Mouse (Mus musculus) megakaryocyte-erythroid progenitor cell, adult 5-6 weeks (primary cell): Measurements from ENCODE around the gene 2410004B18Rik. TPM values are rescaled to one million over a fixed set of nuclear protein-coding genes. Genes with fewer than 3 reads are reported as not detected.
"Not testable (repeated sequence)": the region's sequence is repeated elsewhere in the genome, so short reads cannot be mapped to it uniquely, and the experiment has no call there.

Experiments
- ATAC-seq: replicated peaks from 2 replicates; pipeline ENCODE4 v1.8.0; 2016; ENCODE audit warnings: mild to moderate bottlenecking, inconsistent platforms; ENCODE audit not compliant: severe bottlenecking, poor library complexity, low FRiP score, low TSS enrichment
- total RNA-seq, 2 experiments: library from RNA; stranded (forward) in 1 of 2; stranded (reverse) in 1 of 2; fragments of 200-1000, 215-1000 nt in 1 of 2; fragments of >200 nt in 1 of 2; fragmentation: Nextera tagmentation in 1 of 2; gene quantifications; 2 replicates each; pipeline ENCODE4 v1.2.3; 2014 to 2017

Gene 2410004B18Rik
- total RNA-seq (2014; fragmentation: Nextera tagmentation) (17.4 and 20.3 TPM in 2 replicates), total RNA-seq (2017) (19.4 and 27.4 TPM in 2 replicates)

GRCm38 (mm10) chr3:145937505-145938404 lies at the start of gene 2410004B18Rik:
2410004B18Rik (plus strand) TSS chr3:145938014.
- ATAC-seq: peak; percentile 77

GRCm38 (mm10) chr3:145890346-145891132 lies 47.3 kb upstream of the 2410004B18Rik start:
- no peak for ATAC-seq

GRCm38 (mm10) chr3:145892451-145892850 lies 45.4 kb upstream of the 2410004B18Rik start:
- no peak for ATAC-seq

GRCm38 (mm10) chr3:145894131-145894530 lies 43.7 kb upstream of the 2410004B18Rik start:
- no peak for ATAC-seq

- no peak for ATAC-seq
Observed at GRCm38 (mm10) chr3:145897749-145898148, 40.1 kb upstream of the 2410004B18Rik start.

- no peak for ATAC-seq
Observed at GRCm38 (mm10) chr3:145899832-145900231, 38.0 kb upstream of the 2410004B18Rik start.

GRCm38 (mm10) chr3:145903530-145903929 lies 34.3 kb upstream of the 2410004B18Rik start:
- no peak for ATAC-seq

GRCm38 (mm10) chr3:145904850-145905776 lies 32.7 kb upstream of the 2410004B18Rik start:
- ATAC-seq: peak; percentile 51

- no peak for ATAC-seq
Observed at GRCm38 (mm10) chr3:145906582-145906981, 31.2 kb upstream of the 2410004B18Rik start.

GRCm38 (mm10) chr3:145912512-145912911 lies 25.3 kb upstream of the 2410004B18Rik start:
- no peak for ATAC-seq

- ATAC-seq: no peak
Observed at GRCm38 (mm10) chr3:145913263-145913662, 24.6 kb upstream of the 2410004B18Rik start.

GRCm38 (mm10) chr3:145913942-145914341 lies 23.9 kb upstream of the 2410004B18Rik start:
- ATAC-seq: not testable (repeated sequence)

- ATAC-seq: no peak
Observed at GRCm38 (mm10) chr3:145916374-145916773, 21.4 kb upstream of the 2410004B18Rik start.

- ATAC-seq: no peak
Observed at GRCm38 (mm10) chr3:145916826-145917225, 21.0 kb upstream of the 2410004B18Rik start.

GRCm38 (mm10) chr3:145922019-145922854 lies 15.6 kb upstream of the 2410004B18Rik start, which contains the start of gene Bcl10:
Bcl10 (plus strand) TSS chr3:145922804.
- ATAC-seq: no peak

GRCm38 (mm10) chr3:145922971-145923370 lies 14.8 kb upstream of the 2410004B18Rik start:
- ATAC-seq: no peak

- ATAC-seq: peak; percentile 96
Observed at GRCm38 (mm10) chr3:145923874-145924577, 13.8 kb upstream of the 2410004B18Rik start.
